Comparison of ENCODE assay signal across 22 mouse cellular contexts in genomic region chr1:85114078-85114477, GRCm38 (mm10). TPM values are rescaled to one million over a fixed set of nuclear protein-coding genes. Genes with fewer than 3 reads are reported as not detected.
DNase-seq lines count a peak whose midpoint lies in the region; ATAC-seq and TF ChIP-seq lines count a peak whose summit lies in the region.
"Not testable (repeated sequence)": the region's sequence is repeated elsewhere in the genome, so short reads cannot be mapped to it uniquely, and the experiment has no call there.
"Had no signal": no experiment of that assay in that cellular context is flagged by ENCODE, and none has a peak within 500 bp of the region (broad histone marks: within the 10 kb centered on the region; RNA-seq: fewer than 3 reads in every experiment).

No protein-coding gene starts in this region.

- DNase-seq in NIH3T3 (ENCODE audit: low read depth), result peak; percentile 1
- not testable (repeated sequence) for DNase-seq in hindbrain, postnatal 0 days (ENCODE audit: low spot score); stomach, postnatal 0 days (ENCODE audit: low spot score)
- peak; percentile 57 for DNase-seq in midbrain, embryonic 11.5 days (ENCODE audit: low spot score, missing footprints)

- WGBS in embryonic facial prominence, embryonic 15.5 days, result 78% methylated on average over 3 of the region's 3 CpGs
- 62% methylated on average over 3 of the region's 3 CpGs for WGBS in heart, embryonic 14.5 days
- 79% methylated on average over 3 of the region's 3 CpGs for WGBS in hindbrain, postnatal 0 days
- WGBS in limb, embryonic 12.5 days, result 80% methylated on average over 3 of the region's 3 CpGs
- WGBS in midbrain, embryonic 11.5 days, result 75% methylated on average over 3 of the region's 3 CpGs
- WGBS in neural tube, embryonic 13.5 days, result 81% methylated on average over 3 of the region's 3 CpGs
- whole genome bisulfite sequencing in stomach, postnatal 0 days, result 67% methylated on average over 3 of the region's 3 CpGs

- H3K9me3 ChIP-seq in embryonic facial prominence, embryonic 15.5 days (replicated peaks); heart, embryonic 14.5 days (ENCODE audit: control insufficient read depth, low read length); hindbrain, postnatal 0 days (ENCODE audit: low read length); midbrain, embryonic 11.5 days (ENCODE audit: control insufficient read depth, low read length); neural tube, embryonic 13.5 days; stomach, postnatal 0 days (ENCODE audit: control insufficient read depth, low read length): not testable (repeated sequence)
- peaks cover 13% of the 10 kb centered on the region for H3K9me3 ChIP-seq in limb, embryonic 12.5 days

- not testable (repeated sequence) for H3K4me3 ChIP-seq in embryonic facial prominence, embryonic 15.5 days (replicated peaks); heart, embryonic 14.5 days (ENCODE audit: control insufficient read depth in 1 of 2, insufficient read depth in 1 of 2, low read depth in 1 of 2, low read length in 2 of 2); hindbrain, postnatal 0 days (ENCODE audit: low read length); limb, embryonic 12.5 days (replicated peaks); midbrain, embryonic 11.5 days (ENCODE audit: low read depth, low read length); neural tube, embryonic 13.5 days; stomach, postnatal 0 days (ENCODE audit: low read depth, low read length)

- TF ChIP-seq CTCF in hindbrain, postnatal 0 days (IDR thresholded peaks at IDR 0.05; ENCODE audit: low read depth); stomach, postnatal 0 days (IDR thresholded peaks at IDR 0.05; ENCODE audit: low read depth): not testable (repeated sequence)

- TF ChIP-seq EP300 in stomach, postnatal 0 days (optimal IDR thresholded peaks at IDR 0.05), result not testable (repeated sequence)

- H3K4me1 ChIP-seq in embryonic facial prominence, embryonic 15.5 days; heart, embryonic 14.5 days (ENCODE audit: control insufficient read depth in 2 of 2, insufficient read depth in 2 of 2, low read length in 2 of 2); hindbrain, postnatal 0 days (ENCODE audit: insufficient read depth, low read length); limb, embryonic 12.5 days (replicated peaks); midbrain, embryonic 11.5 days (ENCODE audit: control insufficient read depth, insufficient read depth, low read length); neural tube, embryonic 13.5 days (replicated peaks); stomach, postnatal 0 days (replicated peaks; ENCODE audit: control insufficient read depth, insufficient read depth): not testable (repeated sequence)

- peak; percentile 63; the same call in 1 of the 2 replicates for ATAC-seq in embryonic facial prominence, embryonic 15.5 days (ENCODE audit: insufficient number of reproducible peaks, low FRiP score, low TSS enrichment, low read depth)
- ATAC-seq in heart, embryonic 14.5 days (ENCODE audit: insufficient number of reproducible peaks, insufficient read depth, low FRiP score, low read depth), result 0 out of 2 replicates have a peak, but pooled peaks have one; percentile 69
- peak; percentile 59; the same call in 1 of the 2 replicates for ATAC-seq in hindbrain, postnatal 0 days
- ATAC-seq in limb, embryonic 12.5 days (ENCODE audit: insufficient number of reproducible peaks, insufficient read depth, low FRiP score, low TSS enrichment, low read depth), result peak; percentile 66; the same call in 1 of the 2 replicates
- peak; percentile 69 for ATAC-seq in midbrain, embryonic 11.5 days (ENCODE audit: low FRiP score)
- peak; percentile 59; the same call in 1 of the 2 replicates for ATAC-seq in neural tube, embryonic 13.5 days (ENCODE audit: low read depth)
- ATAC-seq in stomach, postnatal 0 days (ENCODE audit: low FRiP score, low TSS enrichment), result peak; percentile 29; the same call in 1 of the 2 replicates

- H3K27me3 ChIP-seq in embryonic facial prominence, embryonic 15.5 days; heart, embryonic 14.5 days (ENCODE audit: control insufficient read depth, insufficient read depth, low read length); hindbrain, postnatal 0 days (ENCODE audit: insufficient read depth, low read length); limb, embryonic 12.5 days; midbrain, embryonic 11.5 days (ENCODE audit: control insufficient read depth, insufficient read depth, low read length); neural tube, embryonic 13.5 days; stomach, postnatal 0 days (ENCODE audit: control insufficient read depth, insufficient read depth, low read length): not testable (repeated sequence)

- not testable (repeated sequence) for H3K27ac ChIP-seq in embryonic facial prominence, embryonic 15.5 days (replicated peaks); heart, embryonic 14.5 days (replicated peaks in 1 of 2; ENCODE audit: control insufficient read depth in 1 of 2, insufficient read depth in 1 of 2, low read depth in 2 of 2, low read length in 2 of 2); hindbrain, postnatal 0 days; limb, embryonic 12.5 days; midbrain, embryonic 11.5 days (ENCODE audit: low read depth, low read length); neural tube, embryonic 13.5 days (replicated peaks); stomach, postnatal 0 days (replicated peaks)

- H3K4me2 ChIP-seq in embryonic facial prominence, embryonic 15.5 days (replicated peaks); heart, embryonic 14.5 days (ENCODE audit: low read length); hindbrain, postnatal 0 days (ENCODE audit: low read depth, low read length); limb, embryonic 12.5 days; midbrain, embryonic 11.5 days; neural tube, embryonic 13.5 days; stomach, postnatal 0 days (replicated peaks; ENCODE audit: low read depth): not testable (repeated sequence)

- H3K36me3 ChIP-seq in embryonic facial prominence, embryonic 15.5 days; heart, embryonic 14.5 days (ENCODE audit: control insufficient read depth, insufficient read depth, low read length); hindbrain, postnatal 0 days (ENCODE audit: insufficient read depth, low read length); limb, embryonic 12.5 days; midbrain, embryonic 11.5 days (ENCODE audit: control insufficient read depth, insufficient read depth, low read length); neural tube, embryonic 13.5 days; stomach, postnatal 0 days (ENCODE audit: control insufficient read depth, insufficient read depth, low read length): not testable (repeated sequence)

- H3K9ac ChIP-seq in embryonic facial prominence, embryonic 15.5 days; heart, embryonic 14.5 days (ENCODE audit: low read length); hindbrain, postnatal 0 days (replicated peaks; ENCODE audit: low read length); limb, embryonic 12.5 days (replicated peaks); midbrain, embryonic 11.5 days (ENCODE audit: low read length); neural tube, embryonic 13.5 days; stomach, postnatal 0 days (ENCODE audit: low read length): not testable (repeated sequence)

RNA-seq across cellular contexts. Expression of gene A530032D15Rik, which starts 4.4 kb away (rescaled TPM):
- 0.39 TPM in 1 of 2 replicates, not detected in the other for polyA plus RNA-seq in embryonic facial prominence, embryonic 15.5 days (2015; fragmentation: Nextera tagmentation; extraction: Ambion mirVana)
- 0.22 TPM in 1 of 2 replicates, not detected in the other for polyA plus RNA-seq in heart, embryonic 14.5 days (2014; fragmentation: Nextera tagmentation; extraction: Ambion mirVana)
- total RNA-seq in hindbrain, postnatal 0 days (2014; rRNA removed), result not detected in 2 replicates
- polyA plus RNA-seq in hindbrain, postnatal 0 days (2015; fragmentation: Nextera tagmentation; extraction: Ambion mirVana), result not detected in 2 replicates
- polyA plus RNA-seq in limb, embryonic 12.5 days (2016; fragmentation: Nextera tagmentation; extraction: Ambion mirVana), result not detected in 2 replicates
- polyA plus RNA-seq in midbrain, embryonic 11.5 days (2014; fragmentation: Nextera tagmentation; extraction: Ambion mirVana), result not detected in 2 replicates
- polyA plus RNA-seq in neural tube, embryonic 13.5 days (2015; fragmentation: Nextera tagmentation; extraction: Ambion mirVana), result not detected in 2 replicates
- polyA plus RNA-seq in stomach, postnatal 0 days (2015; fragmentation: Nextera tagmentation; extraction: Ambion mirVana), result not detected in 2 replicates
- total RNA-seq: layer of hippocampus, adult 18-20 months; layer of hippocampus, postnatal 25 days; left cerebral cortex, postnatal 10 days had no signal
- polyA plus RNA-seq: C2C12; forebrain, embryonic 13.5 days; frontal cortex, adult 2 months; hindbrain, embryonic 15.5 days; myocyte had no signal

RNA-seq across cellular contexts. Expression of gene Gm10553, which starts 14.1 kb away (rescaled TPM):
- polyA plus RNA-seq in embryonic facial prominence, embryonic 15.5 days (2015; fragmentation: Nextera tagmentation; extraction: Ambion mirVana), result not detected in 2 replicates
- polyA plus RNA-seq in heart, embryonic 14.5 days (2014; fragmentation: Nextera tagmentation; extraction: Ambion mirVana), result not detected in 2 replicates
- not detected in 2 replicates for total RNA-seq in hindbrain, postnatal 0 days (2014; rRNA removed)
- not detected in 2 replicates for polyA plus RNA-seq in hindbrain, postnatal 0 days (2015; fragmentation: Nextera tagmentation; extraction: Ambion mirVana)
- not detected in 2 replicates for polyA plus RNA-seq in limb, embryonic 12.5 days (2016; fragmentation: Nextera tagmentation; extraction: Ambion mirVana)
- not detected in 2 replicates for polyA plus RNA-seq in midbrain, embryonic 11.5 days (2014; fragmentation: Nextera tagmentation; extraction: Ambion mirVana)
- polyA plus RNA-seq in neural tube, embryonic 13.5 days (2015; fragmentation: Nextera tagmentation; extraction: Ambion mirVana), result not detected in 2 replicates
- polyA plus RNA-seq in stomach, postnatal 0 days (2015; fragmentation: Nextera tagmentation; extraction: Ambion mirVana), result not detected in 2 replicates
- total RNA-seq: adrenal gland, postnatal 14 days; ES-E14; gastrocnemius, adult 8-10 months; granulocyte monocyte progenitor cell, adult 5-6 weeks; heart, postnatal 10 days; layer of hippocampus, adult 18-20 months; layer of hippocampus, postnatal 25 days; left cerebral cortex, postnatal 10 days; neutrophil, adult 5-6 weeks had no signal
- polyA plus RNA-seq: C2C12; forebrain, embryonic 13.5 days; frontal cortex, adult 2 months; hindbrain, embryonic 15.5 days; myocyte had no signal
